In genomic region chr10:115313641-115314286, GRCm38 (mm10) we compare ENCODE assay signal across 7 mouse cellular contexts. TPM values are rescaled to one million over a fixed set of nuclear protein-coding genes. Genes with fewer than 3 reads are reported as not detected.
DNase-seq lines count a peak whose midpoint lies in the region; ATAC-seq and TF ChIP-seq lines count a peak whose summit lies in the region.

No protein-coding gene starts in this region.

- 52% methylated on average over 14 of the region's 14 CpGs for WGBS in hindbrain, postnatal 0 days
- WGBS in liver, embryonic 15.5 days (ENCODE audit: insufficient replicate concordance), result 72% methylated on average over 14 of the region's 14 CpGs

- peak overlapping the region; percentile 98 for H3K9ac ChIP-seq in hindbrain, postnatal 0 days (replicated peaks; ENCODE audit: low read length)
- H3K9ac ChIP-seq in liver, embryonic 15.5 days, result peak overlapping the region; percentile 95

- intact Hi-C loops in left cerebral cortex, postnatal 25 days (cut with DNase I), result no loop called here

- H3K27me3 ChIP-seq in hindbrain, postnatal 0 days (ENCODE audit: insufficient read depth, low read length), result no peaks in the 10 kb centered on the region
- no peaks in the 10 kb centered on the region for H3K27me3 ChIP-seq in liver, embryonic 15.5 days

- 0 out of 2 replicates have a peak overlapping the region, but pooled peaks have one; percentile 99 for H3K27ac ChIP-seq in hindbrain, postnatal 0 days
- 0 out of 2 replicates have a peak overlapping the region, but pooled peaks have one; percentile 87 for H3K27ac ChIP-seq in liver, embryonic 15.5 days (replicated peaks)

- TF ChIP-seq CTCF in hindbrain, postnatal 0 days (IDR thresholded peaks at IDR 0.05; ENCODE audit: low read depth), result no peak

- peak overlapping the region; percentile 100 for H3K4me3 ChIP-seq in hindbrain, postnatal 0 days (ENCODE audit: low read length)
- H3K4me3 ChIP-seq in liver, embryonic 15.5 days (replicated peaks), result peak overlapping the region; percentile 90

- peak; percentile 51 for DNase-seq in Muller cell, postnatal 12 days (ENCODE audit: inconsistent ontology term)
- no peak for DNase-seq in hindbrain, postnatal 0 days (ENCODE audit: low spot score)
- no peak for DNase-seq in testis, postnatal 14 days (ENCODE audit: low spot score)
- DNase-seq in testis, postnatal 10 days (ENCODE audit: low spot score), result no peak
- no peak for DNase-seq in left cerebral cortex, postnatal 25 days (ENCODE audit: low spot score in 2 of 2)

- no peaks in the 10 kb centered on the region for H3K9me3 ChIP-seq in hindbrain, postnatal 0 days (ENCODE audit: low read length)
- H3K9me3 ChIP-seq in liver, embryonic 15.5 days (replicated peaks), result no peaks in the 10 kb centered on the region

- H3K4me1 ChIP-seq in hindbrain, postnatal 0 days (ENCODE audit: insufficient read depth, low read length), result peaks cover 19% of the 10 kb centered on the region
- H3K4me1 ChIP-seq in liver, embryonic 15.5 days (replicated peaks), result peaks cover 44% of the 10 kb centered on the region

- peak overlapping the region; percentile 81 for H3K4me2 ChIP-seq in hindbrain, postnatal 0 days (ENCODE audit: low read depth, low read length)
- peak overlapping the region; percentile 84 for H3K4me2 ChIP-seq in liver, embryonic 15.5 days

- peak; percentile 3 for ATAC-seq in CD4-positive, CD25-positive, alpha-beta regulatory T cell, adult 4 months
- ATAC-seq in hindbrain, postnatal 0 days, result no peak
- no peak for ATAC-seq in liver, embryonic 15.5 days (ENCODE audit: insufficient read depth)

- H3K36me3 ChIP-seq in hindbrain, postnatal 0 days (ENCODE audit: insufficient read depth, low read length), result no peaks in the 10 kb centered on the region
- no peaks in the 10 kb centered on the region; the same call in 1 of the 2 replicates for H3K36me3 ChIP-seq in liver, embryonic 15.5 days (replicated peaks)

RNA-seq across cellular contexts. Expression of gene Rab21, which starts 1.6 kb away (rescaled TPM):
- polyA plus RNA-seq in CD4-positive, CD25-positive, alpha-beta regulatory T cell, adult 4 months (2017; shearing (Covaris generic)), result 10 to 100 TPM; 17.9 to 25.3 TPM
- total RNA-seq in hindbrain, postnatal 0 days (2014; rRNA removed), result 24.8 and 27.1 TPM in 2 replicates
- 9.0 and 10.1 TPM in 2 replicates for polyA plus RNA-seq in hindbrain, postnatal 0 days (2015; fragmentation: Nextera tagmentation; extraction: Ambion mirVana)
- polyA plus RNA-seq in liver, embryonic 15.5 days (2015; fragmentation: Nextera tagmentation; extraction: Ambion mirVana), result 2.4 and 3.3 TPM in 2 replicates
- 10 to 100 TPM; 52.5 to 53.3 TPM for total RNA-seq in left cerebral cortex, postnatal 25 days (2021)

RNA-seq across cellular contexts. Expression of gene Tmem19, which starts 48.5 kb away (rescaled TPM):
- 10 to 100 TPM; 50.9 to 54.8 TPM for polyA plus RNA-seq in CD4-positive, CD25-positive, alpha-beta regulatory T cell, adult 4 months (2017; shearing (Covaris generic))
- 13.5 and 49.9 TPM in 2 replicates for total RNA-seq in hindbrain, postnatal 0 days (2014; rRNA removed)
- 33.5 and 34.0 TPM in 2 replicates for polyA plus RNA-seq in hindbrain, postnatal 0 days (2015; fragmentation: Nextera tagmentation; extraction: Ambion mirVana)
- 8.3 and 8.9 TPM in 2 replicates for polyA plus RNA-seq in liver, embryonic 15.5 days (2015; fragmentation: Nextera tagmentation; extraction: Ambion mirVana)
- total RNA-seq in left cerebral cortex, postnatal 25 days (2021), result 10 to 100 TPM; 41.0 to 46.0 TPM
